Comparison of ENCODE assay signal across 8 mouse cellular contexts in the genomic region with DNA sequence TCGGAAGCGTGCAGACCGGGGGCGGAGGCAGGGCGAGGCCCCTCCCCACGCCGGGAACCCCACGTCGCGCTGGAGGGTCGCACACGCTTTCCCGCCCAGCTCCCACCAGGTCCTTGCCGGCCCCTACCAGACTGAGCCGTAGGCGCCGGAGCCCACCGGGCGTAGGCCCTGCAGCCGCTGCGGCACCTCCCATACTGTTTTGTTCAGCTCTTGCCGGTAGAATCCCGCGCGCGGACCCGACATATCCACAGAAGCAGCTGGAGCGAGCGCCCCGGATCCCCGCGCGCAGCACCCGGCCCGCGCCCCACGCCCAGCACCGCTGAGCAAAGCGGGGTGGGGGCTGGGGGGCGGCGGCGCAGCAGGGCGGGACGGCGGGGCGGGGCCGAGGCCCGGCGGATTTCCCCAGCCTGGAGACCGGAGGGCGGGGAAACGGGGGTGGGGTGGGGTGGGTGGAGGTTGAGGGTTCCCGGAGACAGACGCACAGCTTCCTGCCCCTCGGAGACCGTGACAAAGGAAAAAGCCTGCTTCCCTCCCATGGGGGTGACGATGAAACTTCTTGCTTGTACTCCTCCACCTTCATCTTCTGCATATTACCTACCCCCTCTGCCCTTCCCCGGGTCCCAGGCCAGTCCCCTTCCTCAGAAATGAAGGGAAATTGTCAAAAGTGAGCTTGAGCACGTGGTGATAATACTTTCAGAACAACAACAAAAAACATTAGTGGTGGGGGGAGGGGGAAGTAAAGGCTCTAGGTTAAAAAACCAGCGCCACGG. TPM values are rescaled to one million over a fixed set of nuclear protein-coding genes. Genes with fewer than 3 reads are reported as not detected.
A peak's percentile ranks its signal among the peaks of the same experiment; 100 is the strongest.
DNase-seq lines count a peak whose midpoint lies in the region; ATAC-seq and TF ChIP-seq lines count a peak whose summit lies in the region.

Gene Mapk11, minus strand, starts transcription at position 358 of the 770 bp plus-strand sequence.

- TF ChIP-seq EP300 in liver, embryonic 14.5 days (IDR thresholded peaks at IDR 0.05; ENCODE audit: low read depth): no peak

- no peak for DNase-seq in frontal cortex, postnatal 10 days (ENCODE audit: low spot score in 2 of 2)
- peak; percentile 52 to 64 for DNase-seq in heart, adult 9 months (ENCODE audit: low spot score in 2 of 2)
- no peak for DNase-seq in liver, embryonic 14.5 days (ENCODE audit: low read depth in 3 of 3, low spot score in 3 of 3)
- no peak for DNase-seq in urinary bladder, postnatal 4 days (ENCODE audit: low spot score in 2 of 2)

- H3K9me3 ChIP-seq in kidney, embryonic 14.5 days (ENCODE audit: control insufficient read depth, low read length): no peaks in the 10 kb centered on the region
- no peaks in the 10 kb centered on the region for H3K9me3 ChIP-seq in liver, embryonic 14.5 days (ENCODE audit: control insufficient read depth, low read length)
- H3K9me3 ChIP-seq in neural tube, embryonic 12.5 days: no peaks in the 10 kb centered on the region

- 1% methylated on average over 61 of the region's 61 CpGs for WGBS in bone marrow, adult 2 months
- WGBS in kidney, embryonic 14.5 days: 1% methylated on average over 60 of the region's 61 CpGs
- 1% methylated on average over 53 of the region's 61 CpGs for WGBS in liver, embryonic 14.5 days (ENCODE audit: insufficient replicate concordance)
- WGBS in neural tube, embryonic 12.5 days: under 1% methylated on average over 59 of the region's 61 CpGs

- peaks cover 1% of the 10 kb centered on the region; the same call in 1 of the 2 replicates for H3K4me1 ChIP-seq in bone marrow, adult 2 months (ENCODE audit: control insufficient read depth, insufficient read depth, low read length)
- peaks cover 37% of the 10 kb centered on the region for H3K4me1 ChIP-seq in kidney, embryonic 14.5 days (ENCODE audit: control insufficient read depth, insufficient read depth, low read length)
- H3K4me1 ChIP-seq in liver, embryonic 14.5 days (replicated peaks; ENCODE audit: control insufficient read depth in 2 of 2, insufficient read depth in 2 of 2, low read length in 1 of 2): no peaks in the 10 kb centered on the region; a peak in 1 of 4 replicates
- peaks cover 53% of the 10 kb centered on the region for H3K4me1 ChIP-seq in neural tube, embryonic 12.5 days

- TF ChIP-seq CTCF in bone marrow, adult 2 months (IDR thresholded peaks at IDR 0.05; ENCODE audit: control insufficient read depth, insufficient read depth, low read length): no peak
- no peak for TF ChIP-seq CTCF in liver, embryonic 14.5 days (IDR thresholded peaks at IDR 0.05; ENCODE audit: low read depth)

- peak within 1 kb of the TSS; percentile 46 for H3K4me3 ChIP-seq in bone marrow, adult 2 months (replicated peaks; ENCODE audit: control insufficient read depth, low read depth, low read length)
- peak within 1 kb of the TSS; percentile 68 for H3K4me3 ChIP-seq in kidney, embryonic 14.5 days (ENCODE audit: low read length)
- peak within 1 kb of the TSS; percentile 42 to 51 for H3K4me3 ChIP-seq in liver, embryonic 14.5 days (ENCODE audit: insufficient read depth in 1 of 2, low read depth in 2 of 2, low read length in 2 of 2)
- H3K4me3 ChIP-seq in neural tube, embryonic 12.5 days: peak within 1 kb of the TSS; percentile 76

- peaks cover 11% of the 10 kb centered on the region; the same call in 1 of the 2 replicates for H3K27me3 ChIP-seq in kidney, embryonic 14.5 days (ENCODE audit: control insufficient read depth, insufficient read depth, low read length)
- H3K27me3 ChIP-seq in liver, embryonic 14.5 days (ENCODE audit: control insufficient read depth, insufficient read depth, low read length): peaks cover 53% of the 10 kb centered on the region
- peaks cover 17% of the 10 kb centered on the region; the same call in 1 of the 2 replicates for H3K27me3 ChIP-seq in neural tube, embryonic 12.5 days (replicated peaks)

- 0 out of 2 replicates have a peak, but pooled peaks have one; percentile 18 for ATAC-seq in frontal cortex, adult (ENCODE audit: low TSS enrichment)
- ATAC-seq in kidney, embryonic 14.5 days (ENCODE audit: low FRiP score, low TSS enrichment): peak; percentile 51
- peak; percentile 41; the same call in 1 of the 2 replicates for ATAC-seq in liver, embryonic 14.5 days (ENCODE audit: insufficient read depth)
- ATAC-seq in neural tube, embryonic 12.5 days (ENCODE audit: low FRiP score, low read depth): peak; percentile 65

- H3K27ac ChIP-seq in bone marrow, adult 2 months (ENCODE audit: control insufficient read depth, insufficient read depth, low read depth, low read length, poor library complexity): peak within 1 kb of the TSS; percentile 36; the same call in 1 of the 2 replicates
- no peak within 1 kb of the TSS for H3K27ac ChIP-seq in kidney, embryonic 14.5 days (ENCODE audit: low read depth, low read length)
- H3K27ac ChIP-seq in liver, embryonic 14.5 days: no peak within 1 kb of the TSS
- peak within 1 kb of the TSS; percentile 57 for H3K27ac ChIP-seq in neural tube, embryonic 12.5 days

- TF ChIP-seq POLR2A in bone marrow, adult 2 months (IDR thresholded peaks at IDR 0.05; ENCODE audit: borderline replicate concordance, control insufficient read depth, low read depth, low read length): no peak

- peaks cover 7% of the 10 kb centered on the region for H3K36me3 ChIP-seq in kidney, embryonic 14.5 days (ENCODE audit: control insufficient read depth, insufficient read depth, low read length)
- no peaks in the 10 kb centered on the region for H3K36me3 ChIP-seq in liver, embryonic 14.5 days (replicated peaks; ENCODE audit: control insufficient read depth, insufficient read depth, low read depth)
- peaks cover 25% of the 10 kb centered on the region for H3K36me3 ChIP-seq in neural tube, embryonic 12.5 days

- peak within 1 kb of the TSS; percentile 95 for H3K4me2 ChIP-seq in kidney, embryonic 14.5 days (replicated peaks; ENCODE audit: low read depth, low read length)
- peak within 1 kb of the TSS; percentile 68 for H3K4me2 ChIP-seq in liver, embryonic 14.5 days (ENCODE audit: low read depth)
- H3K4me2 ChIP-seq in neural tube, embryonic 12.5 days (replicated peaks): peak within 1 kb of the TSS; percentile 85

- peak within 1 kb of the TSS; percentile 78 for H3K9ac ChIP-seq in kidney, embryonic 14.5 days (ENCODE audit: low read depth, low read length)
- no peak within 1 kb of the TSS for H3K9ac ChIP-seq in liver, embryonic 14.5 days (replicated peaks)
- peak within 1 kb of the TSS; percentile 93 for H3K9ac ChIP-seq in neural tube, embryonic 12.5 days

RNA-seq across cellular contexts. Expression of gene Mapk11, which starts in this region (rescaled TPM):
- polyA plus RNA-seq in bone marrow, adult 2 months (2011; ENCODE audit: insufficient read depth, insufficient read length, low replicate concordance, missing spikeins): 5.7 and 7.6 TPM in 2 replicates
- 8.4 and 14.8 TPM in 2 replicates for polyA plus RNA-seq in kidney, embryonic 14.5 days (2014; fragmentation: Nextera tagmentation; extraction: Ambion mirVana)
- 0.84 TPM in 2 replicates for polyA plus RNA-seq in liver, embryonic 14.5 days (2012; rRNA removed)
- 0.49 and 0.83 TPM in 2 replicates for polyA plus RNA-seq in liver, embryonic 14.5 days (2014; fragmentation: Nextera tagmentation; extraction: Ambion mirVana)
- 45.7 and 46.6 TPM in 2 replicates for polyA plus RNA-seq in neural tube, embryonic 12.5 days (2016; fragmentation: Nextera tagmentation; extraction: Ambion mirVana)

Comparison
In these comparisons a context has a peak if more than half of its experiments do, and no peak if none do; other contexts are left out.
1. Peak in ATAC-seq, H3K4me3 ChIP-seq and H3K4me2 ChIP-seq in liver, embryonic 14.5 days; RNA of the gene not detected or under 1 TPM.
2. DNase-seq: peak in heart, adult 9 months (2 of 2); none in frontal cortex, postnatal 10 days (0 of 2), liver, embryonic 14.5 days (0 of 3) and urinary bladder, postnatal 4 days (0 of 2).
3. H3K27ac ChIP-seq: peak in bone marrow, adult 2 months (single experiment) and neural tube, embryonic 12.5 days (single experiment); none in kidney, embryonic 14.5 days (single experiment) and liver, embryonic 14.5 days (single experiment).
4. Peak in every context shown above with its lines, with median percentiles within 50 percentile points of each other: ATAC-seq, H3K4me3 ChIP-seq and H3K4me2 ChIP-seq.